Mouse (Mus musculus): ENCODE results near the gene Syt12.

DNA sequence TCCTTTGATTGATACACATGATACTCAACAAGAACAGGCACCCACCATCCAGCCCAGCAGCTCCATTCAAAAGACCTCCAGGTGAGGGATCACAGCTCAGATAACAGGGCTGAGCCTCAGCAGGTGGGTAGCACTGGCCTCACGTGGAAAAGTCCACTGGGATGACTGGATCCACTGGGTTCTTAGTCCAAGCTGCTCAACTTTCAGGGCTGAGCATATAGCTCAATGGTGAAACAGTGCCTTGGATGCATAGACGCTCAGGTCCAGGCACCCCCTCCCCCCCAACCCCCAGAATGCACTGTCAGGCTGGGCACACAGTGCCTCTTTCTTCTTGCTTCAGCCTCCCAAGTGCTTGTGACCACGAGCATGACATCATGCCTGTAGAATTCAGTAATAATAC, 54.2 kb downstream of the Syt12 start:
- TF ChIP-seq CTCF (IDR thresholded peaks at IDR 0.05; ENCODE audit: insufficient read depth, low read length) (no peak), POLR2A (IDR thresholded peaks at IDR 0.05; ENCODE audit: borderline replicate concordance, extremely low read depth, low read depth, low read length) (no peak)
